Mouse (Mus musculus): ENCODE data around the gene Arl5a.

- no peak for TF ChIP-seq CTCF (IDR thresholded peaks at IDR 0.05; ENCODE audit: low read depth, low read length)
- TF ChIP-seq GATA1 (IDR thresholded peaks at IDR 0.05; ENCODE audit: borderline replicate concordance, low read length) = no peak
Measured at GRCm38 (mm10) chr2:52471545-52472291, 47.0 kb upstream of the Arl5a start.
